Mouse (Mus musculus) gastrocnemius, postnatal 36 days (tissue): Measurements from ENCODE around the gene Mtx1. TPM values are rescaled to one million over a fixed set of nuclear protein-coding genes. Genes with fewer than 3 reads are reported as not detected.
"Not testable (repeated sequence)": the region's sequence is repeated elsewhere in the genome, so short reads cannot be mapped to it uniquely, and the experiment has no call there.

Experiments
- DNase-seq, 2 experiments: peaks; one replicate each; pipeline ENCODE4 v3.0.0; 2022
- intact Hi-C: fragments of 180-260 bp; cut with DNase I; formaldehyde crosslinking; loops from one replicate; pipeline ENCODE4 v1.15.1; 2025
- microRNA-seq, 2 experiments: library from miRNA; unstranded; fragments of <30 nt; microRNA quantifications; one replicate each; pipeline ENCODE4 v1.2.0; 2021
- total RNA-seq, 2 experiments: library from RNA; stranded (reverse); gene quantifications; 2 replicates each; pipeline ENCODE4 v1.2.3; 2021

Mtx1 gene
- total RNA-seq, 2 experiments from 2014 or later: 40.2 to 41.0 TPM

GRCm38 (mm10) chr3:89161786-89162185, 65.1 kb downstream of the Mtx1 start:
- DNase-seq: no peak
- intact Hi-C loops: no loop called here

- intact Hi-C loops, DNase-seq: not testable (repeated sequence)
Observed at GRCm38 (mm10) chr3:89161207-89161606, 65.7 kb downstream of the Mtx1 start.

DNA sequence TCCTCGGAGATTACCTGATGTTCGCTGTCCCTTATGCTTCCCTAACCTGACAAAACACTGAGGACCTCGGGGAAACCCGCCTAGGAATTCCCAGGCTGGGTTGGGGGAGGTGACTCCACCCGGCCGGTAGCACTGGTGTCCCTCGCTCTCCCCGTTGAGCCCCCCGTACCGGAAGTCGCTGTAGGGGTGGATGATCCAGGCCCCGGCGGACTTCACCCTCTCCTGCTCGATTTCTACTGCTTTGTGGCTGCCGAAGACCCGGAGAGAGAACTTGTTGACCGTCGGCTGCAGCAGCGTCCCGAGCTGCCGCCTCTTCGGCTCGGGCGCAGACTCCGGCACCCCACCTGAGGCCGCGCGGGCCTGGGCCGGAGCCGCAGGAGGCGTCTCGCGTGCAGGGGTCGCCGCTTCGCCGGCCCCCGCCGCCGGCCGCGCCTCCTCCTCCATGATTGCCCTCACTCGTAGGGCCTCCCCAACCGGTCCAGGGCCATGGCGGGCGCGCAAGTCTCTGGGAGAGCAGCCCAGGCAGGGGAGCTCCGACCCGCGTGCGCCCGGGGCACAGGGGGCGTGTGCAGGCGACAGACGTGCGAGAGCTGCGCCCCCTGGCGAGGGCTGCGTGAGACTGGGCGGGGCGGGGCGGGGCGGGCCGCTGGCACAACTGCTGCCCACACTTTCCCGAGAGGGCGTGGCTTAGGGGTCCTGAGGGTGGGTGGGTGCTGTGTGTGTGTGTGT, 67.1 kb downstream of the Mtx1 start, which contains the start of gene Hcn3:
TSS of gene Hcn3 (minus strand) at position 581 of the 729 bp plus-strand sequence.
- peak in 1 of 2 experiments; percentile 25 for DNase-seq
- intact Hi-C loops: loop anchor here (5.0 kb wide), 2 partner anchors 42 to 62 kb away; no protein-coding TSS in a partner anchor

DNA sequence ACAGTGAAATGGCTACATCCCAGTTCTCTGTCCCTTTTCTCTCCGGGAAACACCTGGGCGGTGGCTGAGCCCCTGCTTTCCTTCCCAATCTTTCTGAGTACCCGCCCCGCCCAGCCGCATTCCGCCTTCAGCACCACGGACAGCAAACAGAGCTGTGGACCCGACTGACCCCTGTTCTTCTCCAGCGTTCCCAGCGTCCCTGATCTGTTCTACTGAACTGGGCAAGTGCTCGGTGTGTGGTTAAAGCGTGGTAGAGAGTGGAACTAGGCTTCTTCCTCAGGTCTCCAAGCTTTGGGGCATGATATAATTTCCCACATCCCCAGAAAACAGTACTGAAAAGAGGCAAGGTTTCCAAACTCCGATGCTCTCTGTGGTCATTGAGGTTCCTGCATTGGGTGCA, 67.7 kb downstream of the Mtx1 start:
- intact Hi-C loops: loop anchor here (5.0 kb wide), 2 partner anchors 42 to 62 kb away; no protein-coding TSS in a partner anchor
- peak in 1 of 2 experiments; percentile 38 for DNase-seq

Small RNA genes within 50 kb of the gene (microRNA-seq; reads per million reads assigned to microRNA genes)
- gene Mir92b: 2.2 to 31.5 reads per million in 2 experiments

Other genes starting within 250 kb of the Mtx1 start
- 10 to 100 TPM; 14.8 to 15.7 TPM for gene Rusc1, start 133.8 kb downstream of the Mtx1 start, total RNA-seq
- not detected for gene Gm43738, start 126.0 kb downstream of the Mtx1 start, total RNA-seq
- 10 to 100 TPM; 23.2 to 27.5 TPM for gene Fdps, start 125.1 kb downstream of the Mtx1 start, total RNA-seq
- gene Pklr, start 90.9 kb downstream of the Mtx1 start, total RNA-seq: not detected
- under 1 TPM; 0.49 to 0.54 TPM for gene Hcn3, start 66.9 kb downstream of the Mtx1 start, total RNA-seq
- gene Clk2, start 62.3 kb downstream of the Mtx1 start, total RNA-seq: 10 to 100 TPM; 15.0 to 16.5 TPM
- 10 to 100 TPM; 33.8 to 36.0 TPM for gene Scamp3, start 49.6 kb downstream of the Mtx1 start, total RNA-seq
- 10 to 100 TPM; 16.1 to 17.5 TPM for gene Fam189b, start 43.9 kb downstream of the Mtx1 start, total RNA-seq
- 10 to 100 TPM; 18.2 to 18.6 TPM for gene Gba, start 24.2 kb downstream of the Mtx1 start, total RNA-seq
- 1 to 10 TPM; 6.9 to 8.0 TPM for gene Thbs3, start 11.9 kb downstream of the Mtx1 start, total RNA-seq
- gene Muc1, start 2.0 kb upstream of the Mtx1 start, total RNA-seq: under 1 TPM; 0.20 TPM
- 10 to 100 TPM; 58.3 to 63.3 TPM for gene Krtcap2, start 18.9 kb upstream of the Mtx1 start, total RNA-seq
- gene Trim46, start 19.2 kb upstream of the Mtx1 start, total RNA-seq: under 1 TPM; 0.15 to 0.17 TPM
- gene Dpm3, start 32.3 kb upstream of the Mtx1 start, total RNA-seq: 10 to 100 TPM; 16.6 to 23.2 TPM
- gene Slc50a1, start 43.5 kb upstream of the Mtx1 start, total RNA-seq: 1 to 10 TPM; 8.3 to 9.1 TPM
- gene Efna1, start 54.1 kb upstream of the Mtx1 start, total RNA-seq: 10 to 100 TPM; 10.1 to 11.5 TPM
- not detected for gene Efna3, start 95.9 kb upstream of the Mtx1 start, total RNA-seq
- gene Efna4, start 110.9 kb upstream of the Mtx1 start, total RNA-seq: under 1 TPM in 1 of 2 experiments, not detected in 1; 0.15 TPM
- gene Adam15, start 122.9 kb upstream of the Mtx1 start, total RNA-seq: 10 to 100 TPM; 15.8 to 23.2 TPM
- not detected for gene Dcst2, start 134.9 kb upstream of the Mtx1 start, total RNA-seq
- gene Dcst1, start 138.2 kb upstream of the Mtx1 start, total RNA-seq: not detected
- gene Zbtb7b, start 167.7 kb upstream of the Mtx1 start, total RNA-seq: 10 to 100 TPM; 23.4 to 24.5 TPM
- gene Lenep, start 175.7 kb upstream of the Mtx1 start, total RNA-seq: under 1 TPM in 1 of 2 experiments, not detected in 1; 0.25 TPM
- 10 to 100 TPM; 36.7 to 43.6 TPM for gene Flad1, start 184.8 kb upstream of the Mtx1 start, total RNA-seq
- 1 to 10 TPM; 3.4 to 4.8 TPM for gene Cks1b, start 191.3 kb upstream of the Mtx1 start, total RNA-seq
- 10 to 100 TPM; 20.2 TPM for gene Shc1, start 191.4 kb upstream of the Mtx1 start, total RNA-seq
- gene Pygo2, start 203.1 kb upstream of the Mtx1 start, total RNA-seq: 10 to 100 TPM in 1 of 2 experiments, 1 to 10 TPM in 1; 8.4 to 11.2 TPM
- 100 to 1,000 TPM; 190 to 193 TPM for gene Pbxip1, start 209.6 kb upstream of the Mtx1 start, total RNA-seq
- 1 to 10 TPM; 6.3 to 6.6 TPM for gene Pmvk, start 227.5 kb upstream of the Mtx1 start, total RNA-seq